Mouse (Mus musculus) 416B (cell line): ENCODE measurements around the gene Pkib.
A peak's percentile ranks its signal among the peaks of the same experiment; 100 is the strongest.

Experiments used
- DNase-seq: peaks from one replicate; pipeline ENCODE4 v3.0.0; 2011; ENCODE audit warnings: low read depth

Gene Pkib

GRCm38 (mm10) chr10:57631896-57632867 lies at the start of gene Pkib:
Gene Pkib (plus strand): TSS chr10:57631981.
- DNase-seq: no peak

GRCm38 (mm10) chr10:57583927-57584326 lies 47.9 kb upstream of the Pkib start:
- DNase-seq: no peak

- no peak for DNase-seq
These were observed 37.5 kb upstream of the Pkib start for GRCm38 (mm10) chr10:57594266-57594665.

- no peak for DNase-seq
These were observed 34.6 kb upstream of the Pkib start for GRCm38 (mm10) chr10:57597172-57597571.

- no peak for DNase-seq
These were observed 28.8 kb upstream of the Pkib start for GRCm38 (mm10) chr10:57602951-57603350.

- no peak for DNase-seq
These were observed 8.5 kb upstream of the Pkib start for GRCm38 (mm10) chr10:57623311-57623710.

- DNase-seq: no peak
These were observed 4.0 kb upstream of the Pkib start for GRCm38 (mm10) chr10:57627773-57628172.

- peak; percentile 2 for DNase-seq
These were observed 1.2 kb upstream of the Pkib start for GRCm38 (mm10) chr10:57630557-57630956.

GRCm38 (mm10) chr10:57632868-57633240 lies 1.1 kb downstream of the Pkib start:
- DNase-seq: no peak

GRCm38 (mm10) chr10:57636970-57637369 lies 5.2 kb downstream of the Pkib start:
- no peak for DNase-seq

- no peak for DNase-seq
These were observed 6.5 kb downstream of the Pkib start for GRCm38 (mm10) chr10:57638250-57638649.

GRCm38 (mm10) chr10:57639540-57639939 lies 7.8 kb downstream of the Pkib start:
- DNase-seq: no peak

- no peak for DNase-seq
These were observed 21.5 kb downstream of the Pkib start for GRCm38 (mm10) chr10:57653297-57653696.

GRCm38 (mm10) chr10:57660505-57660904 lies 28.7 kb downstream of the Pkib start:
- DNase-seq: no peak

- no peak for DNase-seq
These were observed 32.0 kb downstream of the Pkib start for GRCm38 (mm10) chr10:57663758-57664157.

- no peak for DNase-seq
These were observed 32.5 kb downstream of the Pkib start for GRCm38 (mm10) chr10:57664253-57664652.

GRCm38 (mm10) chr10:57675740-57676139 lies 44.0 kb downstream of the Pkib start:
- DNase-seq: no peak

GRCm38 (mm10) chr10:57687999-57688398 lies 56.2 kb downstream of the Pkib start:
- DNase-seq: no peak

- no peak for DNase-seq
These were observed 58.4 kb downstream of the Pkib start for GRCm38 (mm10) chr10:57690161-57690560.

- no peak for DNase-seq
These were observed 70.5 kb downstream of the Pkib start for GRCm38 (mm10) chr10:57702246-57702645.

GRCm38 (mm10) chr10:57721035-57721434 lies 89.3 kb downstream of the Pkib start:
- DNase-seq: no peak

GRCm38 (mm10) chr10:57722363-57722762 lies 90.6 kb downstream of the Pkib start:
- DNase-seq: peak; percentile 5

- DNase-seq: peak; percentile 21
These were observed 95.9 kb downstream of the Pkib start for GRCm38 (mm10) chr10:57727666-57728065.

- DNase-seq: no peak
These were observed 99.9 kb downstream of the Pkib start for GRCm38 (mm10) chr10:57731672-57732071.
